15 mouse cellular contexts compared by ENCODE assay signal in genomic region chr9:71062301-71062700, GRCm38 (mm10).
DNase-seq lines count a peak whose midpoint lies in the region.
"Had no signal": no experiment of that assay in that cellular context is flagged by ENCODE, and none has a peak within 500 bp of the region (broad histone marks: within the 10 kb centered on the region; RNA-seq: fewer than 3 reads in every experiment).

No protein-coding gene starts in this region.

- no peaks in the 10 kb centered on the region for H3K36me3 ChIP-seq in forebrain, embryonic 10.5 days (replicated peaks)
- H3K36me3 ChIP-seq: kidney, embryonic 15.5 days; limb, embryonic 12.5 days; midbrain, embryonic 13.5 days had no signal

- no peaks in the 10 kb centered on the region for H3K27me3 ChIP-seq in forebrain, embryonic 10.5 days (ENCODE audit: poor library complexity, severe bottlenecking)
- H3K27me3 ChIP-seq: kidney, embryonic 15.5 days; limb, embryonic 12.5 days; midbrain, embryonic 13.5 days; Patski had no signal

- intact Hi-C loops in heart, postnatal 10 days (cut with DNase I) = no loop called here
- intact Hi-C loops in heart, postnatal 25 days (cut with DNase I) = no loop called here

- no peak overlapping the region for H3K4me3 ChIP-seq in forebrain, embryonic 10.5 days
- H3K4me3 ChIP-seq: kidney, embryonic 15.5 days; layer of hippocampus, adult 2 months; limb, embryonic 12.5 days; midbrain, embryonic 13.5 days had no signal

- no peaks in the 10 kb centered on the region for H3K9me3 ChIP-seq in forebrain, embryonic 10.5 days
- H3K9me3 ChIP-seq: kidney, embryonic 15.5 days; limb, embryonic 12.5 days; midbrain, embryonic 13.5 days had no signal

- H3K4me1 ChIP-seq in forebrain, embryonic 10.5 days = peaks cover 13% of the 10 kb centered on the region
- H3K4me1 ChIP-seq: limb, embryonic 12.5 days had no signal

- DNase-seq in adrenal gland, adult 2 months = peak; percentile 72
- no peak for DNase-seq in adrenal gland, adult 18-20 months (ENCODE audit: low spot score in 2 of 2)
- peak; percentile 52 to 65 for DNase-seq in heart, postnatal 10 days
- no peak for DNase-seq in heart, postnatal 25 days (ENCODE audit: low spot score)
- DNase-seq in urinary bladder, postnatal 25 days (ENCODE audit: low spot score) = peak; percentile 0
- no peak for DNase-seq in urinary bladder, postnatal 36 days (ENCODE audit: low spot score in 2 of 2)
- no peak for DNase-seq in yolk sac, embryonic 10.5 days (ENCODE audit: low spot score)
- DNase-seq in forebrain, embryonic 10.5 days (ENCODE audit: extremely low spot score, low spot score) = no peak
- DNase-seq: thymus, adult 18-20 months had no signal

- no peak overlapping the region for H3K27ac ChIP-seq in forebrain, embryonic 10.5 days
- H3K27ac ChIP-seq: kidney, embryonic 15.5 days; layer of hippocampus, adult 2 months; limb, embryonic 12.5 days; macrophage; midbrain, embryonic 13.5 days had no signal

Comparison
In these comparisons a context has a peak if more than half of its experiments do, and no peak if none do; other contexts are left out.
1. DNase-seq: peak in adrenal gland, adult 2 months (single experiment), heart, postnatal 10 days (2 of 2) and urinary bladder, postnatal 25 days (single experiment); none in adrenal gland, adult 18-20 months (0 of 2), heart, postnatal 25 days (single experiment), urinary bladder, postnatal 36 days (0 of 2), yolk sac, embryonic 10.5 days (single experiment) and forebrain, embryonic 10.5 days (single experiment).